Mouse (Mus musculus) ES-CJ7 (cell line): ENCODE measurements around the gene Fabp3.

Source experiments
- DNase-seq: peaks from one replicate; pipeline ENCODE4 v3.0.0; 2011; ENCODE audit warnings: low read depth, low spot score

The Fabp3 gene

GRCm38 (mm10) chr4:130308231-130309081, at the start of gene Fabp3, which contains the start of gene Gm10570:
Fabp3 (plus strand) TSS chr4:130308595.
Gm10570 (minus strand) TSS chr4:130308674.
- DNase-seq, result peak; percentile 61

- peak; percentile 55 for DNase-seq
These were observed 48.0 kb upstream of the Fabp3 start for GRCm38 (mm10) chr4:130260406-130260805.

- no peak for DNase-seq
These were observed 44.3 kb upstream of the Fabp3 start for GRCm38 (mm10) chr4:130264131-130264530.

- peak; percentile 83 for DNase-seq
These were observed 43.6 kb upstream of the Fabp3 start for GRCm38 (mm10) chr4:130264698-130265349.

- DNase-seq, result peak; percentile 59
These were observed 41.8 kb upstream of the Fabp3 start for GRCm38 (mm10) chr4:130266601-130267000.

GRCm38 (mm10) chr4:130267069-130267468, 41.3 kb upstream of the Fabp3 start:
- no peak for DNase-seq

- DNase-seq, result no peak
These were observed 39.7 kb upstream of the Fabp3 start for GRCm38 (mm10) chr4:130268736-130269135.

- DNase-seq, result no peak
These were observed 38.3 kb upstream of the Fabp3 start for GRCm38 (mm10) chr4:130270089-130270488.

- no peak for DNase-seq
These were observed 37.6 kb upstream of the Fabp3 start for GRCm38 (mm10) chr4:130270611-130271347.

GRCm38 (mm10) chr4:130273698-130274345, 34.6 kb upstream of the Fabp3 start:
- no peak for DNase-seq

- DNase-seq, result peak; percentile 33
These were observed 33.9 kb upstream of the Fabp3 start for GRCm38 (mm10) chr4:130274346-130275015.

GRCm38 (mm10) chr4:130275016-130275822, 33.2 kb upstream of the Fabp3 start:
- no peak for DNase-seq

- DNase-seq, result no peak
These were observed 32.6 kb upstream of the Fabp3 start for GRCm38 (mm10) chr4:130275823-130276105.

GRCm38 (mm10) chr4:130276573-130277176, 31.7 kb upstream of the Fabp3 start:
- DNase-seq, result no peak

- DNase-seq, result no peak
These were observed 29.3 kb upstream of the Fabp3 start, which contains the start of gene Serinc2 for GRCm38 (mm10) chr4:130279105-130279504. Serinc2 (minus strand) TSS chr4:130279205.

GRCm38 (mm10) chr4:130282856-130283255, 25.5 kb upstream of the Fabp3 start:
- DNase-seq, result no peak

- DNase-seq, result no peak
These were observed 24.6 kb upstream of the Fabp3 start for GRCm38 (mm10) chr4:130283826-130284225.

GRCm38 (mm10) chr4:130286531-130286930, 21.9 kb upstream of the Fabp3 start:
- DNase-seq, result no peak

- DNase-seq, result no peak
These were observed 18.6 kb upstream of the Fabp3 start for GRCm38 (mm10) chr4:130289824-130290223.

- peak; percentile 88 for DNase-seq
These were observed 16.1 kb upstream of the Fabp3 start for GRCm38 (mm10) chr4:130292271-130292670.
